Mouse (Mus musculus) liver, embryonic 14.5 days (tissue): ENCODE results near the gene Galnt10.

Experiments used
- CTCF ChIP-seq: IDR thresholded peaks from 2 replicates; pipeline ENCODE4 v1.5.1; 2016; ENCODE audit warnings: antibody characterized with exemption, low read depth, control low read depth
- EP300 ChIP-seq: IDR thresholded peaks from 2 replicates; pipeline ENCODE4 v1.6.1; 2016; ENCODE audit warnings: antibody characterized with exemption, low read depth

DNA sequence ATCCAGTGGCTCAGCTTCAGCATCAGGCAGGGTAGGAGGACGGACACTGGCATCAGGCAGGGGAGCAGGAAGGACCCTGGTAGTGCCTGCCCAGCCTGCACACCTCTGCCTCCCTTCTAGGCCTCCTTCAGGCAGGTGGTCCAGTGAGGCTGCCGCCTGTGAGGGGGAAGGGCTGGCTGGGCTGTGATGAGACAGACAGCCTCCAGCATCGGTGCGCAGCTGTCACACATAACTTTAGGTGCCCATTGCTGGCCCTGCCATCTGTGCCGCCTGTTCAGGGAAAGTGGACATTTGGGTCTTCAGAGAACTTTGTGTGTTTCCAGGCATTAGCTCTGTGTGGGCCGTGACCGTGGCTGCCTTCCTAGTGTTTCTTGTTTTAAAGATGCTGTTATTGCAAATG is 47.5 kb downstream of the Galnt10 start:
- TF ChIP-seq CTCF (no peak), EP300 (no peak)
